Mouse (Mus musculus): Measurements from ENCODE around the gene Plekhb2.

- TF ChIP-seq CTCF (IDR thresholded peaks at IDR 0.05; ENCODE audit: insufficient read depth, low read length): no peak
- no peak for TF ChIP-seq POLR2A (IDR thresholded peaks at IDR 0.05; ENCODE audit: borderline replicate concordance, extremely low read depth, low read depth, low read length)
Measured at GRCm38 (mm10) chr1:34808445-34808844, 41.3 kb upstream of the Plekhb2 start.
